Mouse (Mus musculus): ENCODE measurements at regions not wholly inside any gene's neighbourhood (a gene's known extent, or its start where the extent isn't known, plus 50 kb on each side); places are given as distances from the start of the nearest gene placed in this dataset.

GRCm38 (mm10) chr7:135823884-135824750 is 108.0 kb upstream of the Mki67 start:
- Histone ChIP-seq H3K4me3 (ENCODE audit: insufficient read depth, poor library complexity, severe bottlenecking) (no peak overlapping the region), H3K36me3 (ENCODE audit: control insufficient read depth, insufficient read depth) (no peaks in the 10 kb centered on the region), H3K79me2 (ENCODE audit: control insufficient read depth, insufficient read depth) (no peaks in the 10 kb centered on the region), H3K27me3 (ENCODE audit: control insufficient read depth, insufficient read depth, insufficient read length) (no peaks in the 10 kb centered on the region), H3K79me3 (ENCODE audit: low read depth) (no peaks in the 10 kb centered on the region), H3ac (ENCODE audit: control insufficient read depth, insufficient read length, low read depth) (no peak overlapping the region)
- TF ChIP-seq MYOG (IDR thresholded peaks at IDR 0.05; ENCODE audit: control insufficient read depth, extremely low read depth, insufficient read length) (no peak), MAX (IDR thresholded peaks at IDR 0.05) (no peak), FOSL1 (IDR thresholded peaks at IDR 0.05; ENCODE audit: insufficient read depth, low read length, poor library complexity, severe bottlenecking) (no peak), CEBPB (IDR thresholded peaks at IDR 0.05; ENCODE audit: low read depth) (no peak), MYOD1 (IDR thresholded peaks at IDR 0.05; ENCODE audit: control insufficient read depth, insufficient read length, low read depth) (no peak)

- TF ChIP-seq MYOD1 (IDR thresholded peaks at IDR 0.05; ENCODE audit: control insufficient read depth, insufficient read length, low read depth) (no peak), MYOG (IDR thresholded peaks at IDR 0.05; ENCODE audit: control insufficient read depth, extremely low read depth, insufficient read length) (no peak), CEBPB (IDR thresholded peaks at IDR 0.05; ENCODE audit: low read depth) (no peak), MAX (IDR thresholded peaks at IDR 0.05) (no peak), FOSL1 (IDR thresholded peaks at IDR 0.05; ENCODE audit: insufficient read depth, low read length, poor library complexity, severe bottlenecking) (no peak), CTCF (IDR thresholded peaks at IDR 0.05; ENCODE audit: control insufficient read depth, insufficient read depth, insufficient read length) (no peak), USF1 (IDR thresholded peaks at IDR 0.05; ENCODE audit: low read depth) (no peak)
- H3K79me3 ChIP-seq (ENCODE audit: low read depth) = no peaks in the 10 kb centered on the region
- H3ac ChIP-seq (ENCODE audit: control insufficient read depth, insufficient read length, low read depth) = no peak overlapping the region
- H3K4me3 ChIP-seq (ENCODE audit: insufficient read depth, poor library complexity, severe bottlenecking) = no peak overlapping the region
- peaks cover 16% of the 10 kb centered on the region for H3K27me3 ChIP-seq (ENCODE audit: control insufficient read depth, insufficient read depth, insufficient read length)
- no peaks in the 10 kb centered on the region for H3K36me3 ChIP-seq (ENCODE audit: control insufficient read depth, insufficient read depth)
- no peaks in the 10 kb centered on the region for H3K79me2 ChIP-seq (ENCODE audit: control insufficient read depth, insufficient read depth)
These were observed 113.1 kb upstream of the Mki67 start for GRCm38 (mm10) chr7:135829246-135829645.

- Histone ChIP-seq H3K79me3 (ENCODE audit: low read depth) (no peaks in the 10 kb centered on the region), H3K36me3 (ENCODE audit: control insufficient read depth, insufficient read depth) (no peaks in the 10 kb centered on the region), H3K79me2 (ENCODE audit: control insufficient read depth, insufficient read depth) (no peaks in the 10 kb centered on the region), H3ac (ENCODE audit: control insufficient read depth, insufficient read length, low read depth) (no peak overlapping the region), H3K4me3 (ENCODE audit: insufficient read depth, poor library complexity, severe bottlenecking) (no peak overlapping the region), H3K27me3 (ENCODE audit: control insufficient read depth, insufficient read depth, insufficient read length) (peaks cover 19% of the 10 kb centered on the region)
- TF ChIP-seq CEBPB (IDR thresholded peaks at IDR 0.05; ENCODE audit: low read depth) (no peak), FOSL1 (IDR thresholded peaks at IDR 0.05; ENCODE audit: insufficient read depth, low read length, poor library complexity, severe bottlenecking) (no peak), MYOG (IDR thresholded peaks at IDR 0.05; ENCODE audit: control insufficient read depth, extremely low read depth, insufficient read length) (no peak), MAX (IDR thresholded peaks at IDR 0.05) (no peak)
These were observed 117.3 kb upstream of the Mki67 start for GRCm38 (mm10) chr7:135833425-135833824.

- Histone ChIP-seq H3K27me3 (ENCODE audit: control insufficient read depth, insufficient read depth, insufficient read length) (peaks cover 18% of the 10 kb centered on the region), H3K36me3 (ENCODE audit: control insufficient read depth, insufficient read depth) (no peaks in the 10 kb centered on the region), H3ac (ENCODE audit: control insufficient read depth, insufficient read length, low read depth) (no peak overlapping the region), H3K79me3 (ENCODE audit: low read depth) (no peaks in the 10 kb centered on the region), H3K4me3 (ENCODE audit: insufficient read depth, poor library complexity, severe bottlenecking) (no peak overlapping the region), H3K79me2 (ENCODE audit: control insufficient read depth, insufficient read depth) (no peaks in the 10 kb centered on the region)
- TF ChIP-seq MAX (IDR thresholded peaks at IDR 0.05) = no peak
- TF ChIP-seq MYOG (IDR thresholded peaks at IDR 0.05; ENCODE audit: control insufficient read depth, extremely low read depth, insufficient read length) = no peak
- TF ChIP-seq CTCF (IDR thresholded peaks at IDR 0.05; ENCODE audit: control insufficient read depth, insufficient read depth, insufficient read length) = peak; percentile 64
These were observed 120.9 kb upstream of the Mki67 start for GRCm38 (mm10) chr7:135836808-135837733.

GRCm38 (mm10) chr7:135844018-135844417 is 127.9 kb upstream of the Mki67 start:
- Histone ChIP-seq H3K36me3 (ENCODE audit: control insufficient read depth, insufficient read depth) (no peaks in the 10 kb centered on the region), H3K4me3 (ENCODE audit: insufficient read depth, poor library complexity, severe bottlenecking) (no peak overlapping the region), H3K27me3 (ENCODE audit: control insufficient read depth, insufficient read depth, insufficient read length) (peaks cover 4% of the 10 kb centered on the region), H3K79me3 (ENCODE audit: low read depth) (no peaks in the 10 kb centered on the region), H3K79me2 (ENCODE audit: control insufficient read depth, insufficient read depth) (no peaks in the 10 kb centered on the region), H3ac (ENCODE audit: control insufficient read depth, insufficient read length, low read depth) (no peak overlapping the region)
- TF ChIP-seq FOSL1 (IDR thresholded peaks at IDR 0.05; ENCODE audit: insufficient read depth, low read length, poor library complexity, severe bottlenecking) (no peak), MYOD1 (IDR thresholded peaks at IDR 0.05; ENCODE audit: control insufficient read depth, insufficient read length, low read depth) (no peak), MAX (IDR thresholded peaks at IDR 0.05) (no peak)
